Mouse (Mus musculus) forebrain, postnatal 0 days (tissue): ENCODE results near the gene Commd3. TPM values are rescaled to one million over a fixed set of nuclear protein-coding genes. Genes with fewer than 3 reads are reported as not detected.

Experiments
- ATAC-seq: fragments of 200-750 bp; cut with Nextera tagmentation; 2 replicates; pipeline ENCODE4 v1.8.0; 2017; ENCODE audit warnings: mild to moderate bottlenecking, moderate library complexity
- DNase-seq: peaks from one replicate; pipeline ENCODE4 v3.0.0-alpha.2; 2015
- H3K27ac ChIP-seq: fragments of 300-500 bp; sonication (generic); 2 replicates; pipeline ENCODE4 v1.5.1; 2014; ENCODE audit warnings: low read depth, mild to moderate bottlenecking, antibody characterized with exemption, low read length, moderate library complexity, mixed read lengths
- H3K27me3 ChIP-seq: fragments of 300-500 bp; sonication (generic); 2 replicates; pipeline ENCODE4 v1.6.1; 2014; ENCODE audit warnings: mild to moderate bottlenecking, low read length, mixed read lengths; ENCODE audit not compliant: insufficient read depth
- H3K36me3 ChIP-seq: fragments of 300-500 bp; sonication (generic); 2 replicates; pipeline ENCODE4 v1.6.1; 2014; ENCODE audit warnings: mild to moderate bottlenecking, moderate library complexity; ENCODE audit not compliant: insufficient read depth
- H3K4me1 ChIP-seq: fragments of 300-500 bp; sonication (generic); 2 replicates; pipeline ENCODE4 v1.6.1; 2014; ENCODE audit warnings: antibody characterized with exemption; ENCODE audit not compliant: insufficient read depth
- H3K4me2 ChIP-seq: fragments of 300-500 bp; sonication (generic); 2 replicates; pipeline ENCODE4 v1.6.1; 2014; ENCODE audit warnings: low read depth, mild to moderate bottlenecking, moderate library complexity
- H3K4me3 ChIP-seq: fragments of 300-500 bp; sonication (generic); 2 replicates; pipeline ENCODE4 v1.5.1; 2014; ENCODE audit warnings: low read depth, low read length, mixed read lengths
- H3K9ac ChIP-seq: fragments of 300-500 bp; sonication (generic); 2 replicates; pipeline ENCODE4 v1.6.1; 2014; ENCODE audit warnings: mild to moderate bottlenecking
- H3K9me3 ChIP-seq: fragments of 300-500 bp; sonication (generic); 2 replicates; pipeline ENCODE4 v1.6.1; 2016; ENCODE audit warnings: low read length
- CTCF ChIP-seq: sonication (generic); IDR thresholded peaks from 2 replicates; pipeline ENCODE4 v1.5.1; 2016; ENCODE audit warnings: antibody characterized with exemption, control low read depth, low read depth
- WGBS: fragments of 180-500 bp; shearing (Covaris S2); extraction: QIAGEN DNeasy Blood & Tissue Kit; methylation state at CpG from one replicate; pipeline ENCODE4 v1.1.7; 2014; 5-methylcytosine and 5-hydroxymethylcytosine counted together
- polyA plus RNA-seq: library from polyadenylated mRNA; unstranded; fragments of >200 nt; fragmentation: Nextera tagmentation; extraction: Ambion mirVana; gene quantifications from 2 replicates; pipeline ENCODE4 v1.2.1, GENCODE M21; 2015
- total RNA-seq: library from RNA; depleted of rRNA; stranded (reverse); fragments of >200 nt; gene quantifications from 2 replicates; pipeline ENCODE4 v1.2.3, GENCODE M21; 2014; rRNA removed

The Commd3 gene
- total and polyA plus RNA-seq, 2 experiments from 2014 or later = 184 to 256 TPM

DNA sequence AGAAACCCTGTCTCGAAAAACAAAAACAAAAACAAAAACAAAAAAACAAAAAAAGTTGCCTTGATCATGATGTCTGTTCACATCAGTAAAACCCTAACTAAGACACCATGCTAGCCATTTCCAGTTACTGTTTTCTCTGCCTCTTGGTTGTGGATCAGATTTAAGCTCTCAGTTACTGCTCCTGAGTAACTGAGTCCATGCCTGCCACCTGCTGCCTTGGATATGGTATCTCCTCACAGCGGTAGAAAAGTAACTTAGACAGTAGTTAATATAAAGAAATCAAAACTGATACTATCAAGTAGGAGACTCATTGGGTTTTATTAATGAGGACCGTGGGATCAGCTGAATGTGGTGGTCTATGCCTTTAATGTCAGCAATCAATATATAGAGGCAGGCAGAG, 42.2 kb downstream of the Commd3 start:
- ATAC-seq (no peak), DNase-seq (no peak)
- Histone ChIP-seq H3K4me2 (no peak overlapping the region), H3K27ac (no peak overlapping the region), H3K27me3 (no peaks in the 10 kb centered on the region; the same call in 1 of the 2 replicates), H3K4me3 (no peak overlapping the region), H3K36me3 (no peaks in the 10 kb centered on the region), H3K4me1 (no peaks in the 10 kb centered on the region), H3K9me3 (no peaks in the 10 kb centered on the region), H3K9ac (no peak overlapping the region)
- 81% methylated on average over 3 of the region's 3 CpGs for WGBS
- no peak for TF ChIP-seq CTCF

DNA sequence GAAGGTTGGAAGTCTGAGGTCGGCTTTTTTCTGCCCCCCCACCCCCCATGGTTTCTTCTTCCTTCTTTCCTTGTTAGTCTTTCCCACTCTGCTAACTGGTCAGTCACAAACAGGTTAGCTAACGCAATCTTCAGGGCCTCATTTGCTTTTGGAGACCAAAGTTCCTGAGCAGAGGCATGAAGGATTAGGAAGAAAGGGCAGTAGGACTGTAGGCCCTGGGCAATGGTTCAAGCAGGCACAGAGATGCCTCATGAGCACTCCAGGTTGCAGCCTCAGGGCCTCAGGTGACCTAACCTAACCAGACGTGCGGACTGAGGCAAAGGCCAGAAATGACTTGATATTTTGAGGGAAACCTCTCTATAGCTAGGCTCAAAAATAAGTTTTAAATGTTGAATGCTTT, 46.3 kb downstream of the Commd3 start:
- H3K27me3 ChIP-seq = no peaks in the 10 kb centered on the region; the same call in 1 of the 2 replicates
- no peak overlapping the region for H3K4me3 ChIP-seq
- H3K9me3 ChIP-seq = no peaks in the 10 kb centered on the region
- H3K4me2 ChIP-seq = no peak overlapping the region
- ATAC-seq (no peak), DNase-seq (no peak)
- no peak overlapping the region for H3K9ac ChIP-seq
- TF ChIP-seq CTCF = no peak
- H3K36me3 ChIP-seq = no peaks in the 10 kb centered on the region
- no peaks in the 10 kb centered on the region for H3K4me1 ChIP-seq
- WGBS = 86% methylated on average over 4 of the region's 4 CpGs
- H3K27ac ChIP-seq = no peak overlapping the region

GRCm38 (mm10) chr2:18722208-18722830, 50.1 kb downstream of the Commd3 start:
- peak; percentile 36; the same call in 1 of the 2 replicates for ATAC-seq
- Histone ChIP-seq H3K27ac (no peak overlapping the region), H3K4me2 (no peak overlapping the region), H3K9ac (no peak overlapping the region), H3K9me3 (no peaks in the 10 kb centered on the region), H3K36me3 (no peaks in the 10 kb centered on the region), H3K27me3 (no peaks in the 10 kb centered on the region), H3K4me1 (no peaks in the 10 kb centered on the region), H3K4me3 (no peak overlapping the region)
- peak; percentile 6 for DNase-seq
- 24% methylated on average over 3 of the region's 3 CpGs for WGBS
- TF ChIP-seq CTCF = no peak

GRCm38 (mm10) chr2:18724462-18724861, 52.3 kb downstream of the Commd3 start:
- H3K27ac ChIP-seq = no peak overlapping the region
- ATAC-seq = no peak
- no peak overlapping the region for H3K4me2 ChIP-seq
- WGBS = 79% methylated on average over 1 of the region's 1 CpGs
- no peak for DNase-seq
- H3K4me1 ChIP-seq = no peaks in the 10 kb centered on the region
- no peak overlapping the region for H3K4me3 ChIP-seq
- H3K36me3 ChIP-seq = no peaks in the 10 kb centered on the region
- no peaks in the 10 kb centered on the region for H3K27me3 ChIP-seq
- no peak for TF ChIP-seq CTCF
- H3K9me3 ChIP-seq = no peaks in the 10 kb centered on the region
- H3K9ac ChIP-seq = no peak overlapping the region

Other genes with a start within 250 kb of the Commd3 start
- gene Bmi1, start 4.6 kb downstream of the Commd3 start, total RNA-seq = 92.2 and 94.7 TPM in 2 replicates
- 17.4 and 21.4 TPM in 2 replicates for gene Bmi1, start 4.6 kb downstream of the Commd3 start, polyA plus RNA-seq
- not detected in 2 replicates for gene Spag6, start 21.6 kb downstream of the Commd3 start, total RNA-seq
- 0.06 and 0.21 TPM in 2 replicates for gene Spag6, start 21.6 kb downstream of the Commd3 start, polyA plus RNA-seq